Mouse (Mus musculus) forebrain, embryonic 15.5 days (tissue): Measurements from ENCODE around the gene Krtap29-1. TPM values are rescaled to one million over a fixed set of nuclear protein-coding genes. Genes with fewer than 3 reads are reported as not detected.

Experiments
- polyA plus RNA-seq: library from polyadenylated mRNA; unstranded; fragments of >200 nt; fragmentation: Nextera tagmentation; extraction: Ambion mirVana; gene quantifications from 2 replicates; pipeline ENCODE4 v1.2.1, GENCODE M21; 2015

Gene Krtap29-1
- polyA plus RNA-seq, 1 experiment from 2014 or later = not detected

Other genes starting within 250 kb of the Krtap29-1 start
- not detected in 2 replicates for gene Gm14180, start 244.8 kb downstream of the Krtap29-1 start, polyA plus RNA-seq
- not detected in 2 replicates for gene Gm11595, start 206.1 kb downstream of the Krtap29-1 start, polyA plus RNA-seq
- not detected in 2 replicates for gene Krtap4-8, start 198.3 kb downstream of the Krtap29-1 start, polyA plus RNA-seq
- not detected in 2 replicates for gene Krtap4-9, start 193.9 kb downstream of the Krtap29-1 start, polyA plus RNA-seq
- gene Gm11596, start 185.6 kb downstream of the Krtap29-1 start, polyA plus RNA-seq = not detected in 2 replicates
- not detected in 2 replicates for gene Gm11569, start 180.1 kb downstream of the Krtap29-1 start, polyA plus RNA-seq
- gene Gm11554, start 174.6 kb downstream of the Krtap29-1 start, polyA plus RNA-seq = not detected in 2 replicates
- gene Krtap4-13, start 169.2 kb downstream of the Krtap29-1 start, polyA plus RNA-seq = not detected in 2 replicates
- gene Gm11564, start 163.4 kb downstream of the Krtap29-1 start, polyA plus RNA-seq = not detected in 2 replicates
- gene 2300003K06Rik, start 141.0 kb downstream of the Krtap29-1 start, polyA plus RNA-seq = not detected in 2 replicates
- not detected in 2 replicates for gene Krtap4-16, start 127.4 kb downstream of the Krtap29-1 start, polyA plus RNA-seq
- not detected in 2 replicates for gene Gm11568, start 121.1 kb downstream of the Krtap29-1 start, polyA plus RNA-seq
- not detected in 2 replicates for gene Gm11559, start 114.6 kb downstream of the Krtap29-1 start, polyA plus RNA-seq
- gene Krtap9-1, start 105.7 kb downstream of the Krtap29-1 start, polyA plus RNA-seq = not detected in 2 replicates
- gene Gm11567, start 99.9 kb downstream of the Krtap29-1 start, polyA plus RNA-seq = not detected in 2 replicates
- gene Krtap31-1, start 71.1 kb downstream of the Krtap29-1 start, polyA plus RNA-seq = not detected in 2 replicates
- not detected in 2 replicates for gene Gm11565, start 64.3 kb downstream of the Krtap29-1 start, polyA plus RNA-seq
- not detected in 2 replicates for gene Krtap31-2, start 42.8 kb downstream of the Krtap29-1 start, polyA plus RNA-seq
- not detected in 2 replicates for gene Krtap9-5, start 30.6 kb downstream of the Krtap29-1 start, polyA plus RNA-seq
- gene Krtap16-1, start 7.5 kb upstream of the Krtap29-1 start, polyA plus RNA-seq = not detected in 2 replicates
- not detected in 2 replicates for gene Krtap17-1, start 14.9 kb upstream of the Krtap29-1 start, polyA plus RNA-seq
- not detected in 2 replicates for gene Krt33a, start 37.2 kb upstream of the Krtap29-1 start, polyA plus RNA-seq
- gene Krt33b, start 50.8 kb upstream of the Krtap29-1 start, polyA plus RNA-seq = not detected in 2 replicates
- not detected in 2 replicates for gene Krt34, start 62.5 kb upstream of the Krtap29-1 start, polyA plus RNA-seq
- gene Krt31, start 71.5 kb upstream of the Krtap29-1 start, polyA plus RNA-seq = not detected in 2 replicates
- not detected in 2 replicates for gene Krt32, start 109.2 kb upstream of the Krtap29-1 start, polyA plus RNA-seq
- gene Krt35, start 117.2 kb upstream of the Krtap29-1 start, polyA plus RNA-seq = not detected in 2 replicates
- gene Krt36, start 126.6 kb upstream of the Krtap29-1 start, polyA plus RNA-seq = not detected in 2 replicates
- not detected in 2 replicates for gene Krt13, start 142.5 kb upstream of the Krtap29-1 start, polyA plus RNA-seq
- 0.60 TPM in 1 of 2 replicates, not detected in the other for gene Krt15, start 156.9 kb upstream of the Krtap29-1 start, polyA plus RNA-seq
- 0.32 and 3.8 TPM in 2 replicates for gene Krt19, start 169.6 kb upstream of the Krtap29-1 start, polyA plus RNA-seq
- not detected in 2 replicates for gene Krt9, start 214.2 kb upstream of the Krtap29-1 start, polyA plus RNA-seq
- 0.25 TPM in 1 of 2 replicates, not detected in the other for gene Krt14, start 228.5 kb upstream of the Krtap29-1 start, polyA plus RNA-seq